Mouse (Mus musculus): ENCODE measurements at regions not wholly inside any gene's neighbourhood (a gene's known extent, or its start where the extent isn't known, plus 50 kb on each side); places are given as distances from the start of the nearest gene placed in this dataset.

GRCm38 (mm10) chr2:103864254-103864653 lies 66.8 kb upstream of the Caprin1 start:
- ATAC-seq (ENCODE audit: insufficient read depth, low read depth), result no peak
- no peak for DNase-seq (ENCODE audit: low spot score)
- Histone ChIP-seq H3K27ac (ENCODE audit: low read depth) (no peak overlapping the region), H3K9ac (replicated peaks; ENCODE audit: low read depth, low read length) (no peak overlapping the region), H3K27me3 (ENCODE audit: control insufficient read depth, insufficient read depth, low read length) (no peaks in the 10 kb centered on the region), H3K4me3 (ENCODE audit: low read depth, low read length) (no peak overlapping the region), H3K9me3 (replicated peaks; ENCODE audit: control insufficient read depth, low read length) (no peaks in the 10 kb centered on the region), H3K36me3 (replicated peaks; ENCODE audit: control insufficient read depth, insufficient read depth, low read length) (no peaks in the 10 kb centered on the region), H3K4me2 (ENCODE audit: low read depth, low read length) (no peak overlapping the region), H3K4me1 (ENCODE audit: control insufficient read depth, insufficient read depth) (no peaks in the 10 kb centered on the region)
- WGBS, result 63% methylated on average over 2 of the region's 2 CpGs
- no peak for TF ChIP-seq EP300 (IDR thresholded peaks at IDR 0.05; ENCODE audit: low read depth)
- TF ChIP-seq CTCF (IDR thresholded peaks at IDR 0.05; ENCODE audit: low read depth), result no peak

DNA sequence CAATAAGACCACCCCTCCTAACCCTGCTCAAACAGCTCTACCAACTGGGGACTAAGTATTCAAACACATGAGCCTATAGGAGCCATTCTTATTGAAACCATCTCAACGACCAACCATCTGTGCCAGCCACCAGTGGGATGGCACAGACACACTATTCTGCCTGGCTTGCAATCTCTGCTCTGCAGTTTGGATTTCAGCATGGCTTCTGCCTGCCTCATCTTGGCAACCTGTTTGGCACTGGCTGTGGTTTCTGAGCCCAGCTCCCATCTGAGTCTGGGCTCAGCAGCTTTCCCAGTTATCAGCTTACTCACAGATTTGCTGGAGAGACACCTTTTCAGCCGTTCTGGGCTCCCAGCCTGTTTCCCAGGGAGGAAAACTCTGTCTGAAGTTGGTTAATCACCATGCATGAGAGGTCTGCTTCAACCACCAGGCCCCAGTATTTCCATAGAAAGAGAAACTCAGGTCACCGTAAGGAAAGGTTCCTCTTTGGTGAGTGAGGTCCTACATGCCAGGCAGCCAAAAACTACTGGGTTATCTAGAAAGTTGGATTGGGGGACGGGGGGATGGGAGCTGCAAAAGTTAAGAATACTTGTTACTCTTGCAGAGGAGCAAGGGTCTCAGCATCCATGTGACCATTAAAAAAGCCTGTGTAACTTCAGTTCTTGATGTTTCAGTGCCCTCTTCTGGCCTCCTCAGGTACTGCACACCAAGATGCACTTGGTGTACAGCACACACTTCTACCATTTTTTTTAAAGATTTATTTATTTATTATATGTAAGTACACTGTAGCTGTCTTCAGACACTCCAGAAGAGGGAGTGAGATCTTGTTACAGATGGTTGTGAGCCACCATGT lies 68.1 kb upstream of the Caprin1 start:
- no peak; the same call in 1 of the 2 replicates for ATAC-seq (ENCODE audit: insufficient read depth, low read depth)
- H3K9me3 ChIP-seq (replicated peaks; ENCODE audit: control insufficient read depth, low read length), result no peaks in the 10 kb centered on the region
- no peaks in the 10 kb centered on the region for H3K27me3 ChIP-seq (ENCODE audit: control insufficient read depth, insufficient read depth, low read length)
- H3K4me2 ChIP-seq (ENCODE audit: low read depth, low read length), result no peak overlapping the region
- no peaks in the 10 kb centered on the region for H3K4me1 ChIP-seq (ENCODE audit: control insufficient read depth, insufficient read depth)
- no peak for DNase-seq (ENCODE audit: low spot score)
- H3K9ac ChIP-seq (replicated peaks; ENCODE audit: low read depth, low read length), result no peak overlapping the region
- H3K4me3 ChIP-seq (ENCODE audit: low read depth, low read length), result no peak overlapping the region
- no peak overlapping the region for H3K27ac ChIP-seq (ENCODE audit: low read depth)
- H3K36me3 ChIP-seq (replicated peaks; ENCODE audit: control insufficient read depth, insufficient read depth, low read length), result no peaks in the 10 kb centered on the region
- TF ChIP-seq CTCF (IDR thresholded peaks at IDR 0.05; ENCODE audit: low read depth), result peak; percentile 60
- TF ChIP-seq EP300 (IDR thresholded peaks at IDR 0.05; ENCODE audit: low read depth), result no peak
- WGBS, result 68% methylated on average over 4 of the region's 4 CpGs

DNA sequence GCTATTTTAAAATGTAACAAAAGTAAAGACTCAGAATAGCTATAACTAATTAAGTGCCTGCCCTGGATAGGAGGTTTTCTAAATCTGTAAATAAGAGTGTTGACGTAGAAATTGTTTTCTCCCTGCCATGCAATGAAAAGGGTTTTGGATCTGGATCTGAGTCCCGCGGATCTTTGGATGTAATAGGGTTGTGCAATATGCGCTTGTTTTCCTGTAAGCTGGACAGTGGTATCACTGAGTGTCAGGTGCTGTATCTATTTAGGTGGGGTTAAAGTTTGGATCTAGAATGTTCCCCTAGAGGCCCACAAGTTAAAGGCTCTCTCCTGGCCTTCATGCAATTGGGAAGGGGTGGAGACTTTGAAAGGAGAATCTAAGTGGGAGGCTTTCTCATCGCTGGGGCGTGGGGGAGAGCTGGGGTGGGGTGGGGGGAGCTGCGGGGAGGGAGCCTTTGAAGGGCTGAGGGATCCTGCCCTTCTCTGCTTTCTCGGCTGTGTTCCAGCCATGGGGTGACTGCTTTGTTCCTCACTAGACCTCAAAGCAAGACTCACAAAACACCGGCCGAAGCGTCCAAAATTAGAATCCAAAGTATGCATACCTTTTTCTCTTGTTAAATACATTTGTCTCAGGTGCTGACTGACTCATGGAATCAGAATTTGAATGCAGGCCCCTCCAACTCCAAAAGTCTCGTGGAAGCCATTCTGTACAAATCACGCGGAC lies 70.0 kb upstream of the Caprin1 start:
- DNase-seq (ENCODE audit: low spot score) (no peak), ATAC-seq (ENCODE audit: insufficient read depth, low read depth) (no peak)
- no peak overlapping the region for H3K27ac ChIP-seq (ENCODE audit: low read depth)
- H3K4me1 ChIP-seq (ENCODE audit: control insufficient read depth, insufficient read depth), result no peaks in the 10 kb centered on the region
- H3K27me3 ChIP-seq (ENCODE audit: control insufficient read depth, insufficient read depth, low read length), result 0 out of 2 replicates have a peak, but pooled peaks cover 5% of the 10 kb centered on the region
- WGBS, result 62% methylated on average over 14 of the region's 14 CpGs
- no peak overlapping the region for H3K4me3 ChIP-seq (ENCODE audit: low read depth, low read length)
- TF ChIP-seq EP300 (IDR thresholded peaks at IDR 0.05; ENCODE audit: low read depth), result no peak
- no peak for TF ChIP-seq CTCF (IDR thresholded peaks at IDR 0.05; ENCODE audit: low read depth)
- H3K9me3 ChIP-seq (replicated peaks; ENCODE audit: control insufficient read depth, low read length), result no peaks in the 10 kb centered on the region
- no peaks in the 10 kb centered on the region for H3K36me3 ChIP-seq (replicated peaks; ENCODE audit: control insufficient read depth, insufficient read depth, low read length)
- H3K4me2 ChIP-seq (ENCODE audit: low read depth, low read length), result no peak overlapping the region
- no peak overlapping the region for H3K9ac ChIP-seq (replicated peaks; ENCODE audit: low read depth, low read length)

GRCm38 (mm10) chr2:103867958-103868330 lies 70.5 kb upstream of the Caprin1 start:
- Histone ChIP-seq H3K27ac (ENCODE audit: low read depth) (no peak overlapping the region), H3K27me3 (ENCODE audit: control insufficient read depth, insufficient read depth, low read length) (0 out of 2 replicates have a peak, but pooled peaks cover 5% of the 10 kb centered on the region), H3K4me2 (ENCODE audit: low read depth, low read length) (no peak overlapping the region), H3K4me3 (ENCODE audit: low read depth, low read length) (no peak overlapping the region), H3K4me1 (ENCODE audit: control insufficient read depth, insufficient read depth) (no peaks in the 10 kb centered on the region), H3K36me3 (replicated peaks; ENCODE audit: control insufficient read depth, insufficient read depth, low read length) (no peaks in the 10 kb centered on the region), H3K9ac (replicated peaks; ENCODE audit: low read depth, low read length) (no peak overlapping the region), H3K9me3 (replicated peaks; ENCODE audit: control insufficient read depth, low read length) (no peaks in the 10 kb centered on the region)
- no peak for TF ChIP-seq CTCF (IDR thresholded peaks at IDR 0.05; ENCODE audit: low read depth)
- TF ChIP-seq EP300 (IDR thresholded peaks at IDR 0.05; ENCODE audit: low read depth), result no peak
- 87% methylated on average over 13 of the region's 13 CpGs for WGBS
- ATAC-seq (ENCODE audit: insufficient read depth, low read depth) (no peak), DNase-seq (ENCODE audit: low spot score) (no peak)

- DNase-seq (ENCODE audit: low spot score) (no peak), ATAC-seq (ENCODE audit: insufficient read depth, low read depth) (no peak)
- Histone ChIP-seq H3K4me1 (ENCODE audit: control insufficient read depth, insufficient read depth) (no peaks in the 10 kb centered on the region), H3K4me2 (ENCODE audit: low read depth, low read length) (no peak overlapping the region), H3K9ac (replicated peaks; ENCODE audit: low read depth, low read length) (no peak overlapping the region), H3K27ac (ENCODE audit: low read depth) (no peak overlapping the region), H3K36me3 (replicated peaks; ENCODE audit: control insufficient read depth, insufficient read depth, low read length) (no peaks in the 10 kb centered on the region), H3K9me3 (replicated peaks; ENCODE audit: control insufficient read depth, low read length) (no peaks in the 10 kb centered on the region), H3K27me3 (ENCODE audit: control insufficient read depth, insufficient read depth, low read length) (0 out of 2 replicates have a peak, but pooled peaks cover 5% of the 10 kb centered on the region), H3K4me3 (ENCODE audit: low read depth, low read length) (no peak overlapping the region)
- WGBS, result 46% methylated on average over 7 of the region's 7 CpGs
- TF ChIP-seq CTCF (IDR thresholded peaks at IDR 0.05; ENCODE audit: low read depth), result no peak
- TF ChIP-seq EP300 (IDR thresholded peaks at IDR 0.05; ENCODE audit: low read depth), result no peak
Measured at GRCm38 (mm10) chr2:103868655-103869054, 71.2 kb upstream of the Caprin1 start.
